Mouse (Mus musculus) heart, adult 18-20 months (tissue): ENCODE data around the gene Gm28048. TPM values are rescaled to one million over a fixed set of nuclear protein-coding genes. Genes with fewer than 3 reads are reported as not detected.

Experiments used
- DNase-seq, 2 experiments: peaks; one replicate each; pipeline ENCODE4 v3.0.0; 2021 to 2022; ENCODE audit warnings: mixed read lengths in 1 of 2
- total RNA-seq, 2 experiments: library from RNA; stranded (reverse); gene quantifications; 2 replicates each; pipeline ENCODE4 v1.2.3; 2021

Gene Gm28048
- total RNA-seq, 2 experiments from 2014 or later = 4.7 to 5.3 TPM

GRCm38 (mm10) chr11:22990393-22991126 lies 8.7 kb upstream of the Gm28048 start, which contains the start of gene Cct4:
Cct4 (plus strand) TSS chr11:22990519.
- DNase-seq = peak; percentile 94 to 97

DNA sequence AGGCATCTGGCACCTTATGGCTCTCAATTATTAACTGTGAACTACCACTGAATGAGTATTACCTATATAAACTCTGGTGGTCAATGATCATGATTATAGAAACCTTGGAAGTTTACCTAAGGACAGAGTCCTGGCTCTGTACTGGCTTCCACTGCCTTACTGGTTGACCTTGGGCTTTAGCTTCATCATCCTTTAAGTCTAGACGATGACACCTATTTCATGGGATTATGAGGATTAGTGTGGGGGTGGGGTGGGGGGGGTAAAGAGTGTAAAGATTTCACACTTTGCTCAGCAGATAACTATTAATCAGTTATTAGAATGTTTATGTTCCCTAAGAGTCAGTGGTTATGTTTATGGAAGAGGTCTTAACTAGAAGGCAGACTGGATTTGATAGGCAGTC lies 7.9 kb upstream of the Gm28048 start:
- no peak for DNase-seq

- peak; percentile 59 to 85 for DNase-seq
These were observed 5.5 kb upstream of the Gm28048 start for GRCm38 (mm10) chr11:22987357-22987756.

DNA sequence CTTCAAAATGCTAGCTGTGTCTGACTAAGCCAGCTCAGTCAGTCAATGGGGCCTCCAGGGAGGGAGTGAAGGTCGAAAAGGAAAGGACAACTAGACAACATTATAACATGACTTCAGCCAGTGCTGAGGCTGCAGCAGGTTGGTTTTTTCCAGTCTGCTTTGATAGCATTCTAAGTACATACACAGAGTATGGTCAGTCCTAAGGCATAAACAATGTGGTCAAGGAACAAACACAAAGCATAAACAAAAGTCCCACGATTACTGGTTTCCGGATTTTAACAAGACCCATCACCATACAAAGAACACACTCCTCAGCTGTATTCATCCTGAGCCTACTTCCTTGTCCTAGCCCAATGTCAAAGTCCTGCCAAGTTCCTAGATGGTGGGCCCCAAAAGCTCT lies 3.6 kb upstream of the Gm28048 start:
- DNase-seq = no peak

GRCm38 (mm10) chr11:22982846-22983245 lies 956 bp upstream of the Gm28048 start:
- no peak for DNase-seq

GRCm38 (mm10) chr11:22981543-22981950 lies 343 bp downstream of the Gm28048 start:
- no peak for DNase-seq

DNA sequence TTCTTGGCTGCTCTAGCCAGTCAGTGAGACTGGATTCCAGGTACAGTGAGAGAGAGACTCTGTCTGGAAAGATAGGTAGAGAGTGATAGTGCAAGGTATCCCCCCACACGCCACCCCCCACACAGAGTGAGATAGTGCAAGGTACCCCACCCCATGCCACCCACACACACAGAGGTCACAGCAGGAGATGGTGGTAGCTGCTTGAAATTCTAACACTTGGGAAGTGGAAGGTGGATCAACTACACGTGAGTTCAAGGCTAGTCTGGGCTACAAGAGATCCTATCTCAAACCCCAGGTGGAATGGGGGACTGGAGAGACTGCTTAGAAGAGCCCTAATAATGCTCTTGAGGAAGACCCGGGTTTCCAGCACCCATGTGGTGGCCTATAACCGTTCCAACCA lies 849 bp downstream of the Gm28048 start:
- no peak for DNase-seq

DNA sequence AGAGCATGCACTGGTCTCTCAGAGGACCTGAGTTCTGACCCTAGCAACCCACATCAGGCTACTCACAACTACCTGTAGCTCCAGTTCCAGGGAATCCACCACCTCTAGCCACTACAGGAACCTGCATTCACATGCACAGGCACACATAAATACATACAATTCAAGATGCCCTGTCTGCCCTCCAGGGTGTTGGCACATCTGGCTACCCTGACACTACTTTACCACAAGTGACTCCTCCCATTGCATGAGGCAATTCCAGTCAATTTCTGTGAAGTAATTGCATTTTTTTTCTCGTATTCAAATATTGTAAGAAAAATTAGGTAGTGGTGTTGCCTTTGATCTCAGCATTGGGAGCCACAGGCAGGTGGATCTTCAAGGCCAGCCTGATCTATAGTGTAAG lies 2.7 kb downstream of the Gm28048 start:
- no peak for DNase-seq

- no peak for DNase-seq
These were observed 3.2 kb downstream of the Gm28048 start for GRCm38 (mm10) chr11:22978711-22979110.

- DNase-seq = no peak
These were observed 3.7 kb downstream of the Gm28048 start for GRCm38 (mm10) chr11:22978215-22978614.

DNA sequence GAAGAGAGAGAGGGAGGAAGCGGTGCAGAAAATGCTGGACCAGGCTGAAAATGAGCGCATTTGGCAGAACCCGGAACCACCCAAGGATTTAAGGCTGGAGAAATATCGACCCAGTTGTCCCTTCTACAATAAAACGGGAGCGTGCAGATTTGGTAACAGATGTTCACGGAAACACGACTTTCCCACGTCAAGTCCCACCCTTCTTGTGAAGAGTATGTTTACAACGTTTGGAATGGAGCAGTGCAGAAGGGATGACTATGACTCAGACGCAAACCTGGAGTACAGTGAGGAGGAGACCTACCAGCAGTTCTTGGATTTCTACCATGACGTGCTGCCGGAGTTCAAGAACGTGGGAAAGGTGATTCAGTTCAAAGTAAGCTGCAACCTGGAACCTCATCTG lies 8.3 kb downstream of the Gm28048 start:
- DNase-seq = no peak

DNA sequence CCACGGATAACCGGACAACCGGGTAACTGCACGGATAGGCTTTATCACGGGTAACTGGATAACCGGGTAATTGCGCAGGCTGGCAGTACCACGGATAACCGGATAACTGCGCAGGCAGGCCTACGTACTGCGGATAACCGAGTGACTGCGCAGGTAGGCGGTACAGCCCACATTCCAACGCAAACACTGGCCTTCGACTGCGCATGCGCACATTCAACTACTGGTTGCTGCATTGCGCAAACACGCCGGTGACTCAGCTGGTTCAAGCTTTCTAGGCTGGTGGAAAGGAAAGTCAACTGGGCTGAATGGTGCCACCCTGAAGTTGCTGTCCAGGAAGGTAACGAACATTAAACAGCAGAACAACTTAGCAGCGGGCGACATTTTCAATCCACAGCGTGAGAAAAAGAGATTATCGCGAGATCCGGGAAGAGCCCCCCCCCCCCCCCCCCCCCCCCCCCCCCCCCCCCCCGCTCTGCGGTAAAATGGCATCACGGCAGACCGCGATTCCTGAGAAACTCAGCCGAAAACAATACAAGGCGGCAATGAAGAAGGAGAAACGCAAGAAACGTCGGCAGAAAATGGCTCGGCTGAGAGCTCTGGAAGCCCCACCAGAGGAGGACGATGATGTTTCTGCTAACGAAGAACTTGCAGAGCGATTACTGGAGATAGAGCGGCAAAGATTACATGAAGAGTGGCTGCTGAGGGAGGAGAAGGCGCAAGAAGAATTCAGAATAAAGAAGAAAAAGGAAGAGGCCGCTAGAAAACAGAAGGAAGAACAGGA lies 9.0 kb downstream of the Gm28048 start:
- DNase-seq = peak; percentile 91

DNA sequence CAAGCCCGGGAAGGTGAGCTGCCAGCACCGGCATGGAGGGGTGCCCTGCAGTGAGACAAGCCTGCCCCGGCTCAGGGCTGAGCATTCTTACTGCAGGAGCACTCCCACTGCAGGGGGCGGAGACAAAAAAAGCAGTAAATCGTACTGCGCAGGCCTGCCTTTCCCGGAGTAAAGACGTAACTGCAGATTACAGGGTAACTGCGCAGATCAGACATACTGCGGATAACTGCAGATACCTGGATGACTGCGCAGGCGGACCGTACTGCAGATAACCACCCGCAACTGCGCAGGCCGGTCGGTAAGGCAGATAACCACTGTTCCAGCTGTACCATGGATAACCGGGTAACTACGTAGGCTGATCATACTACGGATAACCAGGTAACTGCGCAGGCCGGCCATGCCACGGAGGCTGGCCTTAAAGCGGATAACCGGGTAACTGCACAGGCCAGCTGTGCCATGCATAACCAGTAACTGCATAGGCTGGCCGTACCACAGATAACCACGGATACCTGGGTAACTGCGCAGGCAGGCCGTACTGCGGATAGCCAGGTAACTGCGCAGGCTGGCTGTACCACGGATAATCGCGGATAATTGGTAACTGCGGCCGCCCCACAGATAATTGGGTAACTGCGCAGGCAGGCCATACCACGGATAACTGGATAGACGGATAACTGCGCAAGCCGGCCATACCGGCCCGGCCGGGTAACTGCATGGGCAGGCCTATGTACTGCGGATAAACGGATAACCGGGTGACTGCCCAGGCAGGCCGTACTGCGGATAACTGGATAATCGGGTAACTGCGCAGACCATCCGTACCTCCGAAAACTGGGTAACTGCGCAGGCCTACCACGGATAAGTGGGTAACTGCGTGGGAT lies 9.8 kb downstream of the Gm28048 start, which contains the start of gene Zrsr1:
Gene Zrsr1, plus strand, starts transcription at position 171 of the 875 bp plus-strand sequence.
- DNase-seq = peak; percentile 80 to 83

- DNase-seq = no peak
These were observed 11.3 kb downstream of the Gm28048 start for GRCm38 (mm10) chr11:22970546-22970945.

- DNase-seq = peak in 1 of 2 experiments; percentile 66
These were observed 12.4 kb downstream of the Gm28048 start for GRCm38 (mm10) chr11:22969486-22969885.

GRCm38 (mm10) chr11:22965503-22965902 lies 16.4 kb downstream of the Gm28048 start:
- no peak for DNase-seq

DNA sequence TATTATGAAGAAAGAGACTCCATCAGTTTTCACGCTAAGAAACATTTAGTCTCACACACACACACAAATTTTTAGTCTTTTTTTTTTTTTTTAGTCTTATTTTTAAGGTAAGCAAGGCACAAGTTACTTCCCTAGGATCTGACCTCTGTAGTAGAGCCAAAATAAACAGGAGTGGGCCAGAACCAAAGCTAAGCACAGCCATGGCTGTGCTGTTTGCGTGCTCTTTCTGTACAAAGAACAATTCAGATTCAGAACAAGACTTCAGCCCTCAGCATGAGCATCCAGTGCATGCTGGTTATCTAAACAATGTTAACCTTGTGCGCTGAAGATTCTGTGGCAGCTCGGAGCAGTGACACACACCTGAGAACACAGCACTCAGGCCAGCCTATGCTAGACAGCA lies 17.5 kb downstream of the Gm28048 start:
- no peak for DNase-seq

DNA sequence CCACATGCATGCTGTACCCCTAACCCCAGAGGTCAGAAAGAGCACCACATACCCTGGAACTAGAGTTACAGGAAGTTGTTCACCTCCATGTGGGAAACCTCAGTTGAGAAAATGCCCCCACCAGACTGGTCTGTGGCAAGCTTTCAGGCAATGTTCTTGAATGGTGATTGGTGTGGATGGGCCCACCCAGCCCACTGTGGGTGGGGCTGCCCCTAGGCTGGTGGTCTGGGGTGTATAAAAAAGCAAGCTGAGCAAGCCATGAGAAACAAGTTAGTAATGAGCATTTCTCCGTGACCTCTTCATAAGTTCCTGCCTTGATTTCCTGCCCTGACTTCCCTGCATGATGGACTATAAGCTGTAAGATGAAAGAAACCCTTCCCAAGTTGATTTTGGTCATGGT lies 19.8 kb downstream of the Gm28048 start:
- no peak for DNase-seq

DNA sequence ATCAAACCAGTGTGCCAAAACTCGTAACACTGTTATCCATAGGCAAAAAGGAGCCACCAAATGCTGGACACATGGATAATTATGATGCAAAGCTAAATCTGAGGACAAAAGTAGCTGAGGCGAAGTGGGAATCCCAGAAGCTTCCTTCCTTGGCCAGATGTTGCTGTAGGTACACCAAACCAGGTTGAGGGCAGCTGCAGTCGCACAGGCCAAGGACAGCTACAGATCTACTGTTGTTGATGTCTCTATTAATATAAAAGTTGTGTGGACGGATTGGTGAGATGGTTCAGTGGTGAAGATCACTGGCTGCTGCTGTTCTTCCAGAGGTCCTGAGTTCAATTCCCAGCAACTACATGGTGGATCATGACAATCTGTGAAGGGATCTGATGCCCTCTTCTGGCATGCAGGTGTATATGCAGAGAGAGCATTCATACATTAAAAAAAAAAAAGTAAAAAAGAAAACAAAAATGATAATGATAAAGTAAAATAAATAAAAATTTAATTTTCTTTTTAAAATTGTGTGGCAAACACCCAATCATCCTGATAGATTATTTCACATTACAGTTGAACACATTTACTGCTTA lies 24.0 kb downstream of the Gm28048 start:
- DNase-seq = no peak

DNA sequence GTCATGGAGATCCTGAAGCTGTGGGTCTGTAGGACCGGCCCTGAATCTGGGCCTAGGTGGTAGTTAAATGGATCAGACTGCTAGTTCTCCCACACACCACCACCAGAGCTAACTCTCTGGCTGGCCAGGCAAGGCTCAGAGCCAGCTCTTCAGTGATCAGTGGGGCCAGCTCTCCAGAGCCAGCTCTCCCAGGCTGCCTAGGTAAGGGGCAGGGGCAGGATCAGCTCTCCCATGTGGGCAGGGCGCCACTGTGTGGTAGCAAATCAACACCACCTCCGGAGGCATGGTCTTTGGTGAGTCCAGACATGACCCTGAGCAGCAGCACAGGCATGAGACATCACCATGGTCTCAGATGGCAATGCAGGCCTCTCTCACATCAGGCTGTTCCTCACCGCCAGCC lies 25.1 kb downstream of the Gm28048 start:
- peak; percentile 63 for DNase-seq

- DNase-seq = no peak
These were observed 25.5 kb downstream of the Gm28048 start for GRCm38 (mm10) chr11:22956346-22956745.

- DNase-seq = no peak
These were observed 29.2 kb downstream of the Gm28048 start for GRCm38 (mm10) chr11:22952668-22953067.
